Mouse (Mus musculus) midbrain, embryonic 11.5 days (tissue): ENCODE measurements around the gene Alg1. TPM values are rescaled to one million over a fixed set of nuclear protein-coding genes. Genes with fewer than 3 reads are reported as not detected.

Experiments used
- ATAC-seq: fragments of 200-750 bp; cut with Nextera tagmentation; 2 replicates; pipeline ENCODE4 v1.8.0; 2017; ENCODE audit warnings: moderate TSS enrichment, moderate library complexity; ENCODE audit not compliant: low FRiP score
- DNase-seq: peaks from one replicate; pipeline ENCODE4 v3.0.0; 2015; ENCODE audit warnings: low spot score; ENCODE audit errors: missing footprints
- H3K27ac ChIP-seq: fragments of 300-500 bp; sonication (generic); 2 replicates; pipeline ENCODE4 v1.5.1; 2014; ENCODE audit warnings: low read depth, low read length
- H3K27me3 ChIP-seq: fragments of 300-500 bp; sonication (generic); 2 replicates; pipeline ENCODE4 v1.6.1; 2014; ENCODE audit warnings: mild to moderate bottlenecking, low read length, moderate library complexity, mixed read lengths; ENCODE audit not compliant: control insufficient read depth, insufficient read depth
- H3K36me3 ChIP-seq: fragments of 300-500 bp; sonication (generic); 2 replicates; pipeline ENCODE4 v1.6.1; 2014; ENCODE audit warnings: mild to moderate bottlenecking, low read length, moderate library complexity, mixed read lengths; ENCODE audit not compliant: control insufficient read depth, insufficient read depth
- H3K4me1 ChIP-seq: fragments of 300-500 bp; sonication (generic); 2 replicates; pipeline ENCODE4 v1.6.1; 2014; ENCODE audit warnings: low read length; ENCODE audit not compliant: control insufficient read depth, insufficient read depth
- H3K4me2 ChIP-seq: fragments of 300-500 bp; sonication (generic); 2 replicates; pipeline ENCODE4 v1.6.1; 2014; ENCODE audit warnings: mild to moderate bottlenecking, moderate library complexity
- H3K4me3 ChIP-seq: fragments of 300-500 bp; sonication (generic); 2 replicates; pipeline ENCODE4 v1.5.1; 2014; ENCODE audit warnings: low read depth, low read length
- H3K9ac ChIP-seq: fragments of 300-500 bp; sonication (generic); 2 replicates; pipeline ENCODE4 v1.6.1; 2014; ENCODE audit warnings: low read length
- H3K9me3 ChIP-seq: fragments of 300-500 bp; sonication (generic); 2 replicates; pipeline ENCODE4 v1.6.1; 2016; ENCODE audit warnings: low read length; ENCODE audit not compliant: control insufficient read depth
- WGBS: fragments of 180-500 bp; shearing (Covaris S2); extraction: QIAGEN DNeasy Blood & Tissue Kit; methylation state at CpG from one replicate; pipeline ENCODE4 v1.1.7; 2014; 5-methylcytosine and 5-hydroxymethylcytosine counted together
- polyA plus RNA-seq: library from polyadenylated mRNA; unstranded; fragments of >200 nt; fragmentation: Nextera tagmentation; extraction: Ambion mirVana; gene quantifications from 2 replicates; pipeline ENCODE4 v1.2.1, GENCODE M21; 2014

Gene Alg1
- 24.3 and 26.6 TPM in 2 replicates for polyA plus RNA-seq

- no peaks in the 10 kb centered on the region for H3K9me3 ChIP-seq
- WGBS, result 3% methylated on average over 47 of the region's 47 CpGs
- peak within 1 kb of the TSS; percentile 87 for H3K4me3 ChIP-seq
- peaks cover 7% of the 10 kb centered on the region; the same call in 1 of the 2 replicates for H3K4me1 ChIP-seq
- DNase-seq (peak; percentile 98), ATAC-seq (peak; percentile 97)
- H3K36me3 ChIP-seq, result no peaks in the 10 kb centered on the region
- peak within 1 kb of the TSS; percentile 86 for H3K4me2 ChIP-seq
- no peaks in the 10 kb centered on the region for H3K27me3 ChIP-seq
- peak within 1 kb of the TSS; percentile 78 for H3K9ac ChIP-seq
- H3K27ac ChIP-seq, result no peak within 1 kb of the TSS; the same call in 1 of the 2 replicates
Observed at GRCm38 (mm10) chr16:5233418-5234313, at the start of gene Alg1. Gene Alg1 (plus strand): TSS chr16:5233621.

DNA sequence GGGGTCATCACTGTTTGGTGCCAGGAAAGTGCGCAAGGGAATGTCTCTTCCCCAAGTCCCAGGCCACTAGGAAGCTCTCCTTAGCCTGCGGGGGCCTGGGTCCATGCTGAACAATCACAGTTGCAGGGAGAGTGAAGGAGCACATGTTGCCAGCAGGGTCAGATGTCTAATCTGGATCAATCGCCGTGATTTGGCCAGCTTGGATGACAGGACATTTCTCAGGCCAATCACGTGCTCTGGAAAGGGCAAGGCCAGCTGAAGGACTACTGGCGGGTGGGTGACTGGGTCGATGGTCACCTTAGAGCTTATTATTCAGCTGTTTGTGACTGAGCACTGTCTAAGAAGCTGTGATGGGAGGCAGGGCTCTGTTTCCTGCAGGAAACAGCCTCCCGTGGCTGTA, 49.3 kb upstream of the Alg1 start:
- no peaks in the 10 kb centered on the region for H3K9me3 ChIP-seq
- DNase-seq (no peak), ATAC-seq (no peak)
- H3K27me3 ChIP-seq, result no peaks in the 10 kb centered on the region
- H3K4me2 ChIP-seq, result no peak overlapping the region
- H3K36me3 ChIP-seq, result no peaks in the 10 kb centered on the region
- H3K9ac ChIP-seq, result no peak overlapping the region
- 68% methylated on average over 8 of the region's 8 CpGs for WGBS
- H3K4me1 ChIP-seq, result no peaks in the 10 kb centered on the region
- H3K27ac ChIP-seq, result no peak overlapping the region
- no peak overlapping the region for H3K4me3 ChIP-seq

GRCm38 (mm10) chr16:5184956-5185355, 48.5 kb upstream of the Alg1 start:
- DNase-seq, result no peak
- ATAC-seq, result no peak
- no peak overlapping the region for H3K27ac ChIP-seq
- no peaks in the 10 kb centered on the region for H3K36me3 ChIP-seq
- no peaks in the 10 kb centered on the region for H3K27me3 ChIP-seq
- no peak overlapping the region for H3K4me3 ChIP-seq
- H3K9ac ChIP-seq, result no peak overlapping the region
- no peaks in the 10 kb centered on the region for H3K4me1 ChIP-seq
- no peaks in the 10 kb centered on the region for H3K9me3 ChIP-seq
- H3K4me2 ChIP-seq, result no peak overlapping the region
- WGBS, result 85% methylated on average over 5 of the region's 5 CpGs

DNA sequence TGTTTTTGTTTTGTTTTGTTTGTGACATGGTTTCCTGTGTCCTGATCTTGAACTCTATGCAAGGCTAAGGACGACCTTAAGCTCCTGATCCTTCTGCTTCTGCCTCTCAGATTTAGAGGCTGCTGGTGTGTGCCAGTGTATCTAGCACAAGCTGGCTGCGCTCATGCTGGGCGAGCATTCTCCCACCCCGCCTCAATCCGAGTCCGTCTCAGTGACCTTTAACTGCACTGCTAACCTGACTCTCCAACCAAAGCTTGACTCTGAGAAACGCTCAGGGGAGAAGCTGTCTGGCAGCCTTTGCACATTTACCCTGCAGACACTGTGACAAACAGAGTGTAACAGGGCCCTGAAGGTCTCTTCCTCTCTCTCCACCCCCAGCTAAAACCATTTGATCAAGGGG, 47.7 kb upstream of the Alg1 start:
- Histone ChIP-seq H3K9ac (no peak overlapping the region), H3K27ac (no peak overlapping the region), H3K36me3 (no peaks in the 10 kb centered on the region), H3K4me3 (no peak overlapping the region), H3K27me3 (no peaks in the 10 kb centered on the region), H3K4me1 (no peaks in the 10 kb centered on the region), H3K9me3 (no peaks in the 10 kb centered on the region), H3K4me2 (no peak overlapping the region)
- DNase-seq (no peak), ATAC-seq (no peak)
- 71% methylated on average over 7 of the region's 7 CpGs for WGBS

DNA sequence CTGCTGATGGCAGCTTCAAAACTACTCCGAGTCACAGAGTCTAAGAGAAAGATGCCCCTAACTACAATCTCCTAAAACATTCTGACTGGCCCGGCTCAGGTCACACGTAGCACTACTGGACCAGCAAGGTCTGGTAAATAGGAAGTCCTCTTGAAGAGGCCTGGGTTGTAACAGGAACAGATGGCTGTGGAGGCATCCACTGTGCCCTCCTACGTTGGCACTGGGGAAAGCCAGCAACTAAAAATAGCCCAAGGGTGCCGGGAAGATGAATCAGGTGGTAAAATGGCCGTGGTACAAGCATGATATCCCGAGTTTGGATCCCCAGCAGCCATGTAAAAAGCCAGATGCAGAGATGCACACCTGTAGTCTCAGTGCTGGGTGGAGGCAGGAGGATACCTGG, 47.2 kb upstream of the Alg1 start:
- H3K9me3 ChIP-seq, result no peaks in the 10 kb centered on the region
- H3K9ac ChIP-seq, result no peak overlapping the region
- H3K4me3 ChIP-seq, result no peak overlapping the region
- no peaks in the 10 kb centered on the region for H3K27me3 ChIP-seq
- H3K4me1 ChIP-seq, result no peaks in the 10 kb centered on the region
- H3K4me2 ChIP-seq, result no peak overlapping the region
- no peak overlapping the region for H3K27ac ChIP-seq
- DNase-seq, result no peak
- WGBS, result 79% methylated on average over 7 of the region's 7 CpGs
- no peak for ATAC-seq
- H3K36me3 ChIP-seq, result no peaks in the 10 kb centered on the region

DNA sequence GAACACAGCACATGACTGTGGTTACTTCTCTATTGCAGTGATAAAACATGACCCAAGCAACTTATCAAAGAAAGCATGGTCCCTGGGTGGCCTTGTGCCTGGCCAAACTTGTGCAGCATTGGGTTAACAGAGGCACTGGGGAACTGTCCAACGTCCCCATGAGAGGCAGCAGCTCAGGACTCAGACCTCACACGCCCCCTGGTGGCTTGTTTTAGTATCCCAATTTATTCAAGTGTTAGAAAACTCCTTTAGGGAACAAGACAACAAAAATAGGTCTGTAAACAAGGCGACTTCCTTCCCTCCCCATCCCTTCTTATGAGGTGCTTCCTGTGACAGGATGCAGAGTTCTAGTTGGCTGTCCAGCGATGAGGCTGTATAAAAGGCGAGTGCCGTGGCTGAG, 38.3 kb upstream of the Alg1 start:
- ATAC-seq, result no peak
- 39% methylated on average over 6 of the region's 6 CpGs for WGBS

GRCm38 (mm10) chr16:5202681-5203080, 30.7 kb upstream of the Alg1 start:
- 10% methylated on average over 4 of the region's 4 CpGs for WGBS
- H3K4me1 ChIP-seq, result peaks cover 7% of the 10 kb centered on the region

More for the DNA sequence above, 38.3 kb upstream of the Alg1 start:
- H3K9me3 ChIP-seq, result no peaks in the 10 kb centered on the region; the same call in 1 of the 2 replicates
- H3K4me1 ChIP-seq, result no peaks in the 10 kb centered on the region
- no peaks in the 10 kb centered on the region for H3K27me3 ChIP-seq
- H3K9ac ChIP-seq, result no peak overlapping the region
- H3K27ac ChIP-seq, result no peak overlapping the region
- H3K4me3 ChIP-seq, result no peak overlapping the region
- DNase-seq, result peak; percentile 93
- no peak overlapping the region for H3K4me2 ChIP-seq
- no peaks in the 10 kb centered on the region for H3K36me3 ChIP-seq

GRCm38 (mm10) chr16:5203200-5203599, 30.2 kb upstream of the Alg1 start:
- peak; percentile 57 for ATAC-seq
- Histone ChIP-seq H3K9me3 (no peaks in the 10 kb centered on the region), H3K4me3 (peak overlapping the region; percentile 83), H3K27me3 (peaks cover 5% of the 10 kb centered on the region; the same call in 1 of the 2 replicates), H3K4me1 (peaks cover 7% of the 10 kb centered on the region), H3K9ac (peak overlapping the region; percentile 73), H3K4me2 (peak overlapping the region; percentile 96), H3K27ac (no peak overlapping the region), H3K36me3 (no peaks in the 10 kb centered on the region)
- WGBS, result 1% methylated on average over 36 of the region's 36 CpGs
- no peak for DNase-seq

More at GRCm38 (mm10) chr16:5202681-5203080, 30.7 kb upstream of the Alg1 start:
- H3K27ac ChIP-seq, result no peak overlapping the region
- H3K9ac ChIP-seq, result no peak overlapping the region
- DNase-seq (peak; percentile 87), ATAC-seq (no peak)
- H3K9me3 ChIP-seq, result no peaks in the 10 kb centered on the region
- peak overlapping the region; percentile 83; the same call in 1 of the 2 replicates for H3K4me3 ChIP-seq
- no peaks in the 10 kb centered on the region for H3K36me3 ChIP-seq
- H3K27me3 ChIP-seq, result peaks cover 5% of the 10 kb centered on the region; the same call in 1 of the 2 replicates
- H3K4me2 ChIP-seq, result peak overlapping the region; percentile 96
